Mouse (Mus musculus) neural tube, embryonic 12.5 days (tissue): ENCODE results near the gene Trappc3l. TPM values are rescaled to one million over a fixed set of nuclear protein-coding genes. Genes with fewer than 3 reads are reported as not detected.
"Not testable (repeated sequence)": the region's sequence is repeated elsewhere in the genome, so short reads cannot be mapped to it uniquely, and the experiment has no call there.

ENCODE experiments used
- ATAC-seq: fragments of 200-750 bp; cut with Nextera tagmentation; 2 replicates; pipeline ENCODE4 v1.8.0; 2017; ENCODE audit warnings: low read depth, mild to moderate bottlenecking, moderate TSS enrichment, moderate library complexity; ENCODE audit not compliant: low FRiP score
- H3K27ac ChIP-seq: fragments of 300-500 bp; sonication (generic); 2 replicates; pipeline ENCODE4 v1.5.1; 2016
- H3K27me3 ChIP-seq: fragments of 300-500 bp; sonication (generic); replicated peaks from 2 replicates; pipeline ENCODE4 v1.6.1; 2016; ENCODE audit warnings: mild to moderate bottlenecking
- H3K36me3 ChIP-seq: fragments of 300-500 bp; sonication (generic); 2 replicates; pipeline ENCODE4 v1.6.1; 2016; ENCODE audit warnings: mild to moderate bottlenecking
- H3K4me1 ChIP-seq: fragments of 300-500 bp; sonication (generic); 2 replicates; pipeline ENCODE4 v1.6.1; 2016
- H3K4me2 ChIP-seq: fragments of 300-500 bp; sonication (generic); replicated peaks from 2 replicates; pipeline ENCODE4 v1.6.1; 2016; ENCODE audit warnings: mild to moderate bottlenecking
- H3K4me3 ChIP-seq: fragments of 300-500 bp; sonication (generic); 2 replicates; pipeline ENCODE4 v1.5.1; 2016
- H3K9ac ChIP-seq: fragments of 300-500 bp; sonication (generic); 2 replicates; pipeline ENCODE4 v1.6.1; 2016; ENCODE audit warnings: mild to moderate bottlenecking
- H3K9me3 ChIP-seq: fragments of 300-500 bp; sonication (generic); 2 replicates; pipeline ENCODE4 v1.6.1; 2016; ENCODE audit warnings: mild to moderate bottlenecking
- WGBS: fragments of 180-500 bp; shearing (Covaris S2); methylation state at CpG from one replicate; pipeline ENCODE4 v1.1.7; 2016; 5-methylcytosine and 5-hydroxymethylcytosine counted together
- polyA plus RNA-seq: library from polyadenylated mRNA; unstranded; fragments of >200 nt; fragmentation: Nextera tagmentation; extraction: Ambion mirVana; gene quantifications from 2 replicates; pipeline ENCODE4 v1.2.1, GENCODE M21; 2016

Trappc3l gene
- polyA plus RNA-seq: not detected in 2 replicates

DNA sequence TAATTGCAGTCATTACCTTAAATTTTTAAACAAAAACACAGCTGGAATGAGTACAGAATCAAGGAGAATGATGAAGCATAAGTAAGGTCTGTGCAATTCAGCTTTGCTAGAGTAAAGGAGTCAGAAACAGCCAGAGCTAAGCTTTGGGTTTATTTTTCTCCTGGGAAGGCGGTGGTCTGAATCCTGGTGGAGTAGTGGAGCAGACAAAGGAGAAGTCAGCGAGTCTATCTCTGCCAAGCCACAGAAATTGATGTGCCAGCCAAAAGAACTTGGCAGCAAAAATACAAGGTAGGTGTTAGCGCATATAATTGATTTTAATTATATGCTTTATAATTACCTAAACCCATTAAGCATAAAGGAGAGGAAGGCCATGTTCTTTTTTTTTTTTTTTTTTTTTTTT, at the start of gene Trappc3l:
TSS of gene Trappc3l (plus strand) at position 197 of the 400 bp plus-strand sequence.
- H3K9me3 ChIP-seq: no peaks in the 10 kb centered on the region
- no peak within 1 kb of the TSS for H3K9ac ChIP-seq
- ATAC-seq: no peak
- no peaks in the 10 kb centered on the region for H3K36me3 ChIP-seq
- no peak within 1 kb of the TSS for H3K27ac ChIP-seq
- WGBS: 67% methylated on average over 3 of the region's 3 CpGs
- H3K4me2 ChIP-seq: no peak within 1 kb of the TSS
- H3K27me3 ChIP-seq: no peaks in the 10 kb centered on the region
- H3K4me1 ChIP-seq: peaks cover 2% of the 10 kb centered on the region; the same call in 1 of the 2 replicates
- no peak within 1 kb of the TSS for H3K4me3 ChIP-seq

DNA sequence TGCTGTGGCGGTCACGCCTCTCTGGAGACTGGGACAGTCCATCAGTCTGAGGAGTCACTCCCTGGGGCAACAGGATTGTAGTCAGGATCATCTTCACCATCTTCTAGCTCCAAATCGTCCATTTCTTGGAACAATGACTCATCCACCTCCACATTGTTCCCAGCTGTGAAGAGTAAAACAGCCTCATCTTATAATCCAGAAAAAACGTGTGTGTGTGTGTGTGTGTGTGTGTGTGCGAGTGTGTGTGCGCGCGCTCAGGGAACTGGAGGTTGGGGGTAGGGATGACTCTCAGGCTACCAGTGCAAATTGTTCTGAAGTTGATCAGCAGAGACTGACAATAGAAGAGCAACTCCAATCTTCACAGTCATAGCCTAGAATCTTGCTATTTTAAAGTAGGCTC, 40.7 kb upstream of the Trappc3l start:
- H3K4me3 ChIP-seq, H3K4me2 ChIP-seq, H3K9ac ChIP-seq, H3K27me3 ChIP-seq, H3K4me1 ChIP-seq, H3K27ac ChIP-seq, H3K9me3 ChIP-seq, ATAC-seq: not testable (repeated sequence)
- peaks cover 67% of the 10 kb centered on the region for H3K36me3 ChIP-seq
- 90% methylated on average over 6 of the region's 8 CpGs for WGBS

DNA sequence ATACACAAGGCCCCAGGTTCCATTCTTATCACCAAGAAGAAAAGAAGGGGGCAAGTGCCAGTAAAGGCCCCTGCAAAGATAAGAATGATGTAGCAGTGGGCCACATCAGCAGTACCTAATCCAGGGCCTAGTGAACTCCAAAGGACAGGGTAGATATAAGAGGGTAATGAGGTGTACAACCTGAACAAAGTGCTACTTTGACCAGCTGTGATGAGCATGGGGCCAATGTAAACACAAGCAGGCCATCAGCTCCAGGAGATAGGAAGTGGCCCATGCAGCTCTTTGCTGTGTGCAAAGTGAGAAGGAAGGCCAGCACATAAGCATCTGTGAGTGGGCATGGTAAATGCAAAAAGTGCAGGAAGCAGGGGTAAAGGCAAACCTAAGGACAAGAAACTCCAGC, 39.0 kb upstream of the Trappc3l start:
- H3K27ac ChIP-seq: no peak overlapping the region
- H3K4me3 ChIP-seq: no peak overlapping the region
- peaks cover 64% of the 10 kb centered on the region for H3K36me3 ChIP-seq
- no peak overlapping the region for H3K4me2 ChIP-seq
- no peak for ATAC-seq
- H3K27me3 ChIP-seq: no peaks in the 10 kb centered on the region
- no peaks in the 10 kb centered on the region for H3K9me3 ChIP-seq
- no peaks in the 10 kb centered on the region for H3K4me1 ChIP-seq
- no peak overlapping the region for H3K9ac ChIP-seq

- no peak overlapping the region for H3K4me2 ChIP-seq
- H3K27me3 ChIP-seq: no peaks in the 10 kb centered on the region
- WGBS: 95% methylated on average over 4 of the region's 4 CpGs
- no peak for ATAC-seq
- H3K27ac ChIP-seq: no peak overlapping the region
- H3K36me3 ChIP-seq: peaks cover 22% of the 10 kb centered on the region
- H3K4me3 ChIP-seq: no peak overlapping the region
- no peaks in the 10 kb centered on the region for H3K4me1 ChIP-seq
- H3K9me3 ChIP-seq: no peaks in the 10 kb centered on the region
- no peak overlapping the region for H3K9ac ChIP-seq
These were observed 24.8 kb upstream of the Trappc3l start for GRCm38 (mm10) chr10:34012581-34012980.

DNA sequence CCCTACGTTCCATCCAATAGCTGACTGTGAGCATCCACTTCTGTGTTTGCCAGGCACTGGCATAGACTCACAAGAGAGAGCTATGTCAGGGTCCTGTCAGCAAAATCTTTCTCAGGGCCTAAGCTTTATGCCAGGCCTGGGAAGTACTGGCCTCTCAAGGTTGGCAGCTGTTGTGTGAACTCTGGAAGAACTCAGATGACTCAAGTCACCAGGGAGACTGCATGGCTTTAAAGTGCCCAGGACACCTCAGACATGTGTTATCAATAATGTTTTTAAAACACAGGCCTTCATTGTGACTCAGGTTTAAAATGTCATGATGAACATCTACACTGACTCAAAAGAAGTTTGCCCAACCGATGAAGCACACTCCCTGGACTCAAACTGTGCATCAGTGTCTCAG, 24.2 kb upstream of the Trappc3l start:
- Histone ChIP-seq H3K27ac (no peak overlapping the region), H3K4me1 (peaks cover 3% of the 10 kb centered on the region), H3K4me2 (no peak overlapping the region), H3K9me3 (no peaks in the 10 kb centered on the region), H3K27me3 (no peaks in the 10 kb centered on the region), H3K4me3 (no peak overlapping the region), H3K36me3 (peaks cover 16% of the 10 kb centered on the region), H3K9ac (no peak overlapping the region)
- 89% methylated on average over 2 of the region's 2 CpGs for WGBS
- ATAC-seq: no peak

DNA sequence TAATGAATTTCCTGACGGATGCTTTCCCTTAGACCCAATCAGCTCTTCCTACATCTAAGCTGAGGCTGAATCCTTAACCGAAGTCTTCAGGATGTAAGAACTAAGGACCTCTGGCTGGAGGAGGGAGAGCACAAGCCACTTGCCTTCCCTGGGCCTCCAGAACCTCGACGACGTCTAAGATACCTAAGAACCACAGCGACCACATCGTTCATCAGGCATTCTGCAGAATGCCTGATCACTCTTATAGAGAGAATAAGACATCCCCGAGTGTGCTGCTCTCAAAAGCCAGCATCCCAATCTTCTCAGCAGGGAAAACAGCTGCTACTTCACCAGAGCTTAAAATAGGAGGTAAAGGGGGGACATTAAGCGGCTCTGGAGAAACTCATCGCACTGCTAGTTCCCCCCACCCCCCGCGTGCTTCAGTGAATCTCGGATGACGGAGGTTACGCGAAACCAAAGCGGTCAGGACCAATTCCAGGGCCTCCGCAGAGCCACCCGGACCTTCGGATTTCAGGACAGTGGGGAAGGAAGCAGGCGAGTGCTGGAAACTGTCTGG, 18.6 kb upstream of the Trappc3l start:
- Histone ChIP-seq H3K36me3 (no peaks in the 10 kb centered on the region), H3K4me2 (peak overlapping the region; percentile 76), H3K27ac (peak overlapping the region; percentile 82), H3K27me3 (no peaks in the 10 kb centered on the region), H3K9me3 (no peaks in the 10 kb centered on the region), H3K4me1 (peaks cover 9% of the 10 kb centered on the region), H3K4me3 (peak overlapping the region; percentile 82), H3K9ac (peak overlapping the region; percentile 90)
- WGBS: under 1% methylated on average over 21 of the region's 21 CpGs
- no peak for ATAC-seq

- no peaks in the 10 kb centered on the region for H3K27me3 ChIP-seq
- H3K9ac ChIP-seq: peak within 1 kb of the TSS; percentile 90
- ATAC-seq: peak; percentile 100
- peak within 1 kb of the TSS; percentile 76 for H3K4me2 ChIP-seq
- H3K9me3 ChIP-seq: no peaks in the 10 kb centered on the region
- no peaks in the 10 kb centered on the region for H3K36me3 ChIP-seq
- H3K4me3 ChIP-seq: peak within 1 kb of the TSS; percentile 82
- under 1% methylated on average over 82 of the region's 82 CpGs for WGBS
- H3K4me1 ChIP-seq: peaks cover 9% of the 10 kb centered on the region
- peak within 1 kb of the TSS; percentile 82 for H3K27ac ChIP-seq
These were observed 17.9 kb upstream of the Trappc3l start, which contains the start of gene Rwdd1 for GRCm38 (mm10) chr10:34019302-34020075. Rwdd1 (minus strand) TSS chr10:34019624.

DNA sequence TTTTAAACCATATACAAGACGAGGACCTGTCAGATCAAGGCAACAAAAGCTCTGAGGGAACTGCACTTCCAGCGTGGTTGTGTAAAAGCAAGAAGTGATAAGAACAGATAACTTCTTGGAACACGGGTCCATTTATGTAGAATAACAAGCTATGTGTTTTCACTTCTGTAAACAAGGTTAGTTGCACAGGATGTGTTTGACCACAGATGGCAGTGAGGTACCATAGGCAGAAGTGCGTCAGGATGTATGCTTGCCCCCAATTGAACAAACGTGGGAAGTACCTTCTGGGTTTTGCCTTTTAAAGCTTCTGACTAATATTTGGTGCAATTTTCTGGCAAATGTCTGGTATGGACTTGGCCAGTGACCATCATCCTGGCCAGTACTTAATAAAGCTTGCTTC, 7.1 kb upstream of the Trappc3l start:
- Histone ChIP-seq H3K27ac (no peak overlapping the region), H3K27me3 (no peaks in the 10 kb centered on the region), H3K4me2 (no peak overlapping the region), H3K9ac (no peak overlapping the region), H3K4me3 (no peak overlapping the region), H3K4me1 (peaks cover 2% of the 10 kb centered on the region; the same call in 1 of the 2 replicates), H3K36me3 (no peaks in the 10 kb centered on the region), H3K9me3 (no peaks in the 10 kb centered on the region)
- WGBS: 81% methylated on average over 5 of the region's 5 CpGs
- no peak for ATAC-seq

DNA sequence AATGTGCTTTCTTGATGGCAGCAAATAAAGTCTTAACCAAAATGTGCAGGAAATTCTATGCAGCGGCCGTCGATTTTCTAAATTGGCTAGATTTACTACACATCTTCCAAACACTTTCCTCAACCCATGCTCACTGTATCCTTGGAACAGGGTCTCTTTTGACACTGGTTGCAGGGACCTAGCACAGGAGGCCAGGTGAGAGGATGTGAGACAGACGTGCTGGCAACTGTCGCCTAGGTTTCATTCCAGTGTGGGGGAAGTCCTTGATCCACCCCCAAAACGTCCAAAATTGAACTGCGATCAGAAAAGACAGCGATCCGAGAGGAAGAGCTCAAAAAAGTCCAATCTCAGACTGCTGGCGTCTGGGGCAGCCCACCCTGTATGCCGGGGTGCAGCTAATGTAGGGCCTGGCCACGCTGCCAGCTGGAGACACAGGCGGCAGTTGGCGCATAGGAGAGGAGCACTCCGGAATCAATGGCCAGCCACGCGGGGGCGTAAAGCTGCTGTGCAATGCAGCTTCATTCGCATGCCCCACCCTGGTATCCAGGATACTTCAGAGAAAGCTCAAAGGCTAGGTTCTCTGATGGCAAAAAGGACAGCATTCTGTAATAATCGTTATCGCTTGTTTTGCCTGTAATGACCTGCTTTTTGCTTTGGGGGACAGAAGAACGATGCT, 3.6 kb upstream of the Trappc3l start:
- Histone ChIP-seq H3K4me2 (peak overlapping the region; percentile 48), H3K4me3 (no peak overlapping the region), H3K4me1 (peaks cover 2% of the 10 kb centered on the region; the same call in 1 of the 2 replicates), H3K9ac (0 out of 2 replicates have a peak overlapping the region, but pooled peaks have one; percentile 29), H3K36me3 (no peaks in the 10 kb centered on the region), H3K27ac (no peak overlapping the region), H3K27me3 (no peaks in the 10 kb centered on the region), H3K9me3 (no peaks in the 10 kb centered on the region)
- ATAC-seq: peak; percentile 86
- WGBS: 22% methylated on average over 22 of the region's 22 CpGs

- Histone ChIP-seq H3K27ac (no peak overlapping the region), H3K27me3 (no peaks in the 10 kb centered on the region), H3K4me3 (no peak overlapping the region), H3K4me1 (peaks cover 2% of the 10 kb centered on the region; the same call in 1 of the 2 replicates), H3K9me3 (no peaks in the 10 kb centered on the region), H3K9ac (no peak overlapping the region), H3K4me2 (no peak overlapping the region), H3K36me3 (no peaks in the 10 kb centered on the region)
- WGBS: 16% methylated on average over 5 of the region's 5 CpGs
- peak; percentile 84 for ATAC-seq
These were observed 810 bp upstream of the Trappc3l start for GRCm38 (mm10) chr10:34036587-34036986.

DNA sequence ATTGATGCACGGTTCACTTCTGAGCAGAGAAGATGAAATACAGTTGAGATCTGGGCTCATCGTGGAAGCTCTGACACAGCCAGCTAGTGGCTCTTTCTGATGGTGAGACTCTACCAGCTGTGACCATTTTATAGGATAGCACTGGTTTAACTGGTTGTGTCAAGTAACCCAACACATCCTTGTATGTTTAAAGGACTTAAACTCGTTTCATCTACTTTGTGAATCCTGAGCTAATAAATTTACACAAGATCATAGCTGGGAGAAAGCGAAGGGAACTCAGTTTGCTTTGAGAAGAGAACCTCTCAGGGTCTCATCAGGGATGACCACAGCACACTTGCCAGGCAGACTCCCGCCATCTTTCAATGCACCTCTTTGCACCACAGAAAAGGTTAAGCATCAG, 6.8 kb downstream of the Trappc3l start, which contains the start of gene Calhm4:
TSS of gene Calhm4 (minus strand) at position 101 of the 400 bp plus-strand sequence.
- H3K36me3 ChIP-seq: no peaks in the 10 kb centered on the region
- no peak within 1 kb of the TSS for H3K9ac ChIP-seq
- H3K4me1 ChIP-seq: no peaks in the 10 kb centered on the region
- H3K9me3 ChIP-seq: no peaks in the 10 kb centered on the region
- no peak within 1 kb of the TSS for H3K4me2 ChIP-seq
- 86% methylated on average over 5 of the region's 5 CpGs for WGBS
- H3K4me3 ChIP-seq: no peak within 1 kb of the TSS
- H3K27me3 ChIP-seq: no peaks in the 10 kb centered on the region
- H3K27ac ChIP-seq: no peak within 1 kb of the TSS
- no peak for ATAC-seq

GRCm38 (mm10) chr10:34053987-34054386, 16.6 kb downstream of the Trappc3l start:
- 89% methylated on average over 2 of the region's 2 CpGs for WGBS
- ATAC-seq: no peak
- Histone ChIP-seq H3K4me1 (no peaks in the 10 kb centered on the region), H3K9ac (no peak overlapping the region), H3K9me3 (no peaks in the 10 kb centered on the region), H3K4me2 (no peak overlapping the region), H3K27me3 (no peaks in the 10 kb centered on the region), H3K36me3 (no peaks in the 10 kb centered on the region), H3K4me3 (no peak overlapping the region), H3K27ac (no peak overlapping the region)
